Mouse (Mus musculus) embryonic facial prominence, embryonic 14.5 days (tissue): Measurements from ENCODE around the gene Aldh3b1. TPM values are rescaled to one million over a fixed set of nuclear protein-coding genes. Genes with fewer than 3 reads are reported as not detected.

Experiments used
- ATAC-seq: fragments of 200-750 bp; cut with Nextera tagmentation; 2 replicates; pipeline ENCODE4 v1.8.0; 2017; ENCODE audit warnings: low read depth, moderate number of reproducible peaks, moderate TSS enrichment
- DNase-seq: peaks from one replicate; pipeline ENCODE4 v3.0.0-alpha.2; 2015; ENCODE audit warnings: low spot score
- H3K27ac ChIP-seq: fragments of 300-500 bp; sonication (generic); replicated peaks from 2 replicates; pipeline ENCODE4 v1.5.1; 2014; ENCODE audit warnings: low read depth, mild to moderate bottlenecking, low read length, moderate library complexity
- H3K27me3 ChIP-seq: fragments of 300-500 bp; sonication (generic); replicated peaks from 2 replicates; pipeline ENCODE4 v1.6.1; 2014; ENCODE audit warnings: low read length; ENCODE audit not compliant: control insufficient read depth, insufficient read depth
- H3K36me3 ChIP-seq: fragments of 300-500 bp; sonication (generic); 2 replicates; pipeline ENCODE4 v1.6.1; 2014; ENCODE audit warnings: low read length, mixed read lengths; ENCODE audit not compliant: control insufficient read depth, insufficient read depth
- H3K4me1 ChIP-seq: fragments of 300-500 bp; sonication (generic); 2 replicates; pipeline ENCODE4 v1.6.1; 2014; ENCODE audit warnings: antibody characterized with exemption, low read length; ENCODE audit not compliant: control insufficient read depth, insufficient read depth
- H3K4me2 ChIP-seq: fragments of 300-500 bp; sonication (generic); 2 replicates; pipeline ENCODE4 v1.6.1; 2014; ENCODE audit warnings: low read depth, mild to moderate bottlenecking, low read length, moderate library complexity, mixed read lengths
- H3K4me3 ChIP-seq: fragments of 300-500 bp; sonication (generic); 2 replicates; pipeline ENCODE4 v1.5.1; 2014; ENCODE audit warnings: low read depth, mild to moderate bottlenecking, low read length
- H3K9ac ChIP-seq: fragments of 300-500 bp; sonication (generic); 2 replicates; pipeline ENCODE4 v1.6.1; 2014; ENCODE audit warnings: low read depth, mild to moderate bottlenecking, low read length, moderate library complexity, mixed read lengths
- H3K9me3 ChIP-seq: fragments of 300-500 bp; sonication (generic); 2 replicates; pipeline ENCODE4 v1.6.1; 2016; ENCODE audit warnings: low read length; ENCODE audit not compliant: control insufficient read depth
- WGBS: fragments of 180-500 bp; shearing (Covaris S2); extraction: QIAGEN DNeasy Blood & Tissue Kit; methylation state at CpG from one replicate; pipeline ENCODE4 v1.1.7; 2014; 5-methylcytosine and 5-hydroxymethylcytosine counted together
- polyA plus RNA-seq: library from polyadenylated mRNA; unstranded; fragments of >200 nt; fragmentation: Nextera tagmentation; extraction: Ambion mirVana; gene quantifications from 2 replicates; pipeline ENCODE4 v1.2.1, GENCODE M21; 2014

Gene Aldh3b1
- polyA plus RNA-seq, 1 experiment from 2014 or later = 4.8 TPM

DNA sequence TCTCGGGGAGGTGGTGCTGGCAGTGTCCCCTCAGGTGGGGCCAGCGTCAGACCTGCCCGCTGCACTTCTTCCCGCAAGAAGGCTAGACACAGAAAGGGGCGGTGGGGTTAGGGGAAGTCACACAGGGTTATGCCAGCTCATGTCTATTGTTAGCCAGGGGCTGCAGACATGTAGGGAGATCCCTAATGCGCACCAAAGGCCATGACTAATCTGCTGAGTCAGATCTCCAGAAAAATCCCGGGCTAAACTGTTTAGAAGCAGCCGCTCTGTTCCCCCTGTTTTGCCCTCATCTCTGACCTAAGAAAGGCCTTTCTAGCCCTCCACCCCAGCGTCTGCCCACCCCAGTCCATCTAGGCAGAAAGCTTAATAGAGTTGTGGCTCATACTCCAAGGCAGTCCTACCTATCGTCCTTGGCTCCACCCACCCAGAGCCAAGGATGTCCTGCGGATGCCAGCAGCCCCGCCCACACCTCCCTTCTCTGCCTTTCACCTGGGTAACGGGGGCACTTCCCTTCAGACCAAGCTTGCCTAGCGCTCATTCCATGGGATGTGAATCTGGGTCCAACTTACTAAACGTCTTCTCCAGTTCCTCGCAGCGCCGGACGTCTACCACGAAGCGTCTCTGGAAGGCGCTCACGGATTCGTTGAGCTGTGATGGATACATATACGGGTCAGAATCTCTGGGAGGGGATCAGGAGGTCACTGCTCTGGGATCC is 25.8 kb downstream of the Aldh3b1 start:
- peaks cover 47% of the 10 kb centered on the region for H3K36me3 ChIP-seq
- 70% methylated on average over 25 of the region's 25 CpGs for WGBS
- no peak overlapping the region for H3K4me2 ChIP-seq
- ATAC-seq = no peak
- no peak overlapping the region for H3K27ac ChIP-seq
- H3K4me1 ChIP-seq = peaks cover 23% of the 10 kb centered on the region
- H3K9ac ChIP-seq = no peak overlapping the region
- no peaks in the 10 kb centered on the region for H3K9me3 ChIP-seq
- no peak for DNase-seq
- no peaks in the 10 kb centered on the region for H3K27me3 ChIP-seq
- no peak overlapping the region for H3K4me3 ChIP-seq

- Histone ChIP-seq H3K4me1 (peaks cover 23% of the 10 kb centered on the region), H3K4me3 (no peak overlapping the region), H3K27ac (no peak overlapping the region), H3K9me3 (no peaks in the 10 kb centered on the region), H3K36me3 (peaks cover 49% of the 10 kb centered on the region), H3K9ac (no peak overlapping the region), H3K4me2 (no peak overlapping the region), H3K27me3 (no peaks in the 10 kb centered on the region)
- 79% methylated on average over 12 of the region's 12 CpGs for WGBS
- DNase-seq (no peak), ATAC-seq (no peak)
These were observed 26.6 kb downstream of the Aldh3b1 start for GRCm38 (mm10) chr19:3902966-3903365.

- Histone ChIP-seq H3K36me3 (peaks cover 82% of the 10 kb centered on the region), H3K4me3 (no peak overlapping the region), H3K9me3 (no peaks in the 10 kb centered on the region), H3K9ac (no peak overlapping the region), H3K27me3 (no peaks in the 10 kb centered on the region), H3K4me2 (no peak overlapping the region), H3K27ac (no peak overlapping the region), H3K4me1 (0 out of 2 replicates have a peak, but pooled peaks cover 4% of the 10 kb centered on the region)
- ATAC-seq (no peak), DNase-seq (no peak)
- WGBS = 96% methylated on average over 4 of the region's 4 CpGs
These were observed 30.0 kb downstream of the Aldh3b1 start for GRCm38 (mm10) chr19:3899618-3900017.

GRCm38 (mm10) chr19:3898952-3899351 is 30.7 kb downstream of the Aldh3b1 start:
- no peaks in the 10 kb centered on the region for H3K9me3 ChIP-seq
- no peak overlapping the region for H3K4me2 ChIP-seq
- H3K27me3 ChIP-seq = no peaks in the 10 kb centered on the region
- H3K9ac ChIP-seq = no peak overlapping the region
- DNase-seq (no peak), ATAC-seq (no peak)
- no peak overlapping the region for H3K27ac ChIP-seq
- no peaks in the 10 kb centered on the region for H3K4me1 ChIP-seq
- no peak overlapping the region for H3K4me3 ChIP-seq
- peaks cover 89% of the 10 kb centered on the region for H3K36me3 ChIP-seq
- 71% methylated on average over 7 of the region's 7 CpGs for WGBS

GRCm38 (mm10) chr19:3897557-3897956 is 32.1 kb downstream of the Aldh3b1 start:
- peaks cover 92% of the 10 kb centered on the region for H3K36me3 ChIP-seq

DNA sequence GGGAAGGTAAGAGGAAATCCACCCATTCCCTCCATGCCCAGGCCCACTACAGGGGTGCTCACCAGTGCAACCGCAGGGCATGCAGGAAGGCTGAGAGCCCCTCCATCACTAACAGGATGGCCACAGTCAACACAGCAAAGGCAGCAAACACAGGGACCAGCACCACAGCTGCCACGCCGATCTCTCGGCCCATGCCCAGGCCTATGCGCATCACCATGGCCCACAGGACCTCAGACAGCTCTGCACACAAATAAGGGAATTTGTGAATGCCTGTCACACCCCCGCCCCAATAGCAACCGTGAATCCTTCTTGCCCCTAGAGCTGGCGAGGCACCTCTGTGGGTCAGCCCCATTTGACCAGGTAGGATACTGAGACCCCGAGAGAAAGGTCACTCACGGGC is 33.4 kb downstream of the Aldh3b1 start:
- no peaks in the 10 kb centered on the region for H3K27me3 ChIP-seq
- no peak overlapping the region for H3K4me3 ChIP-seq
- no peak overlapping the region for H3K9ac ChIP-seq
- H3K36me3 ChIP-seq = peaks cover 92% of the 10 kb centered on the region
- no peak for ATAC-seq
- H3K4me2 ChIP-seq = no peak overlapping the region
- no peaks in the 10 kb centered on the region for H3K4me1 ChIP-seq
- WGBS = 91% methylated on average over 10 of the region's 10 CpGs
- no peak for DNase-seq
- no peaks in the 10 kb centered on the region for H3K9me3 ChIP-seq
- H3K27ac ChIP-seq = no peak overlapping the region

More at GRCm38 (mm10) chr19:3897557-3897956, 32.1 kb downstream of the Aldh3b1 start:
- Histone ChIP-seq H3K4me3 (no peak overlapping the region), H3K27me3 (no peaks in the 10 kb centered on the region), H3K9ac (no peak overlapping the region), H3K27ac (no peak overlapping the region), H3K4me2 (no peak overlapping the region), H3K4me1 (no peaks in the 10 kb centered on the region), H3K9me3 (no peaks in the 10 kb centered on the region)
- WGBS = 97% methylated on average over 5 of the region's 5 CpGs
- ATAC-seq = no peak
- DNase-seq = no peak

- Histone ChIP-seq H3K4me1 (no peaks in the 10 kb centered on the region), H3K9ac (no peak overlapping the region), H3K4me3 (no peak overlapping the region), H3K9me3 (no peaks in the 10 kb centered on the region), H3K4me2 (no peak overlapping the region), H3K27ac (no peak overlapping the region), H3K27me3 (no peaks in the 10 kb centered on the region), H3K36me3 (peaks cover 99% of the 10 kb centered on the region)
- peak; percentile 65; the same call in 1 of the 2 replicates for ATAC-seq
- no peak for DNase-seq
- WGBS = 25% methylated on average over 3 of the region's 3 CpGs
These were observed 34.4 kb downstream of the Aldh3b1 start for GRCm38 (mm10) chr19:3895171-3895631.

DNA sequence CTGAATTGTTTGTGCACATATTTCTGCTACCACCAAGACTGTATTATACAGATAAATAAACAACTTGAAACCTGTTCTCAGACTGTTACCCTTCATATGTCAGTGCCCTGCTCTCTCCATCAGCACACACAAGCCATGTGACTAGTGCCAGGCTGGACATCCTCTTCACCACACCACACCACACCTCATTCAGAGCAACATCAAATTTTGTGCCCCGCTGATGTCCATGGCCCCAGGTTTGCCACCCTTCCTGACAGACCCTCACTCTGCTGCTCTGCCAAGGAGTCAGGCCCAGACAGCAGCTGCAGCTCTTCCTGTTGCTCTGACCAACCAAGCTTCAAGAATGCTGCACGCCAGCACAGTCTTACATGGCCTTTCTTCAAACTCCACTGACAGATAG is 35.3 kb downstream of the Aldh3b1 start:
- no peak for DNase-seq
- WGBS = 86% methylated on average over 2 of the region's 2 CpGs
- Histone ChIP-seq H3K27ac (no peak overlapping the region), H3K4me3 (no peak overlapping the region), H3K9ac (no peak overlapping the region), H3K36me3 (peaks cover 95% of the 10 kb centered on the region), H3K9me3 (no peaks in the 10 kb centered on the region), H3K27me3 (no peaks in the 10 kb centered on the region), H3K4me2 (no peak overlapping the region), H3K4me1 (no peaks in the 10 kb centered on the region)
- ATAC-seq = no peak

DNA sequence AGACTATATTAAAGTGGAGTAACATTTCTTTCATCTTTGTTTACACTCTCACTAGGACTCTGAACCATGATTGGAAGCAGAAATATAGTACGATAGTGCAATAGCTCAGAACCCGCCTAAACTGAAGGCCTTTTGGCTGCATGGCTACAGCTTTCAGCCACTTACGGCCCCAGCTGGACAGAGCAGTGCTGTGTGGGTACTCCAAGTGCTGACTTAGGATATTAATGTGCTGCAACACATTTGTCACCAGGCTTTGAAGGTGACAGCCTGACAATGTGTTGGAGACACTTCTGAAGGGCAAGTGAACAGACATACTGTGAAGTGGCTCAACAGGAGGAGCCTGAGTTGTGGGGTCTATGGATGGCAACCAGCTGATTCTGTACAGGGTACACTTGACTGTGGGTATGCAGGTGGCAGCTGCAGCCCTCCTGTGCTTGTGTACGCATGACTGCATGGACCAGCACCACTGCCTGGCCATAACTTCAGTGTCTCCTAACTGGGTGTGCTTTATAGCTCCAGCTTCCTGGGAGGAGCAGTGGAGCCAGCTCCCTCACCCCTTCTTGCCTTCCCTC is 36.0 kb downstream of the Aldh3b1 start:
- Histone ChIP-seq H3K27me3 (no peaks in the 10 kb centered on the region), H3K9me3 (no peaks in the 10 kb centered on the region), H3K4me1 (no peaks in the 10 kb centered on the region), H3K4me3 (no peak overlapping the region), H3K36me3 (peaks cover 92% of the 10 kb centered on the region), H3K27ac (no peak overlapping the region), H3K9ac (no peak overlapping the region), H3K4me2 (no peak overlapping the region)
- 90% methylated on average over 4 of the region's 4 CpGs for WGBS
- DNase-seq = no peak
- ATAC-seq = no peak
